Mouse (Mus musculus) liver, postnatal 0 days (tissue): Measurements from ENCODE around the gene Ick. TPM values are rescaled to one million over a fixed set of nuclear protein-coding genes. Genes with fewer than 3 reads are reported as not detected.
"Not testable (repeated sequence)": the region's sequence is repeated elsewhere in the genome, so short reads cannot be mapped to it uniquely, and the experiment has no call there.

Experiments
- ATAC-seq: fragments of 200-750 bp; cut with Nextera tagmentation; 2 replicates; pipeline ENCODE4 v1.8.0; 2017; ENCODE audit warnings: mild to moderate bottlenecking, moderate library complexity
- DNase-seq: peaks from one replicate; pipeline ENCODE4 v3.0.0-alpha.2; 2016
- H3K27ac ChIP-seq: fragments of 300-500 bp; sonication (generic); 2 replicates; pipeline ENCODE4 v1.5.1; 2014; ENCODE audit warnings: antibody characterized with exemption, moderate library complexity, mild to moderate bottlenecking, low read depth
- H3K27me3 ChIP-seq: fragments of 300-500 bp; sonication (generic); 2 replicates; pipeline ENCODE4 v1.6.1; 2014; ENCODE audit warnings: low read length, control low read depth, mixed read lengths; ENCODE audit not compliant: insufficient read depth
- H3K36me3 ChIP-seq: fragments of 300-500 bp; sonication (generic); replicated peaks from 2 replicates; pipeline ENCODE4 v1.6.1; 2014; ENCODE audit warnings: mild to moderate bottlenecking, control low read depth, low read length, moderate library complexity, mixed read lengths; ENCODE audit not compliant: insufficient read depth
- H3K4me1 ChIP-seq: fragments of 300-500 bp; sonication (generic); 2 replicates; pipeline ENCODE4 v1.6.1; 2014; ENCODE audit warnings: antibody characterized with exemption, mild to moderate bottlenecking, control low read depth; ENCODE audit not compliant: insufficient read depth
- H3K4me2 ChIP-seq: fragments of 300-500 bp; sonication (generic); 2 replicates; pipeline ENCODE4 v1.6.1; 2014; ENCODE audit warnings: low read depth, mild to moderate bottlenecking, low read length, moderate library complexity, mixed read lengths
- H3K4me3 ChIP-seq: fragments of 300-500 bp; sonication (generic); 2 replicates; pipeline ENCODE4 v1.5.1; 2014; ENCODE audit warnings: low read depth, low read length
- H3K9ac ChIP-seq: fragments of 300-500 bp; sonication (generic); replicated peaks from 2 replicates; pipeline ENCODE4 v1.6.1; 2014; ENCODE audit warnings: mild to moderate bottlenecking, moderate library complexity
- H3K9me3 ChIP-seq: fragments of 300-500 bp; sonication (generic); 2 replicates; pipeline ENCODE4 v1.6.1; 2016; ENCODE audit warnings: mild to moderate bottlenecking, control low read depth, low read length, mixed read lengths
- CTCF ChIP-seq: sonication (generic); IDR thresholded peaks from 2 replicates; pipeline ENCODE4 v1.5.1; 2016; ENCODE audit warnings: antibody characterized with exemption, low read depth
- EP300 ChIP-seq: IDR thresholded peaks from 2 replicates; pipeline ENCODE4 v1.6.1; 2016; ENCODE audit warnings: antibody characterized with exemption, low read depth, mild to moderate bottlenecking
- WGBS: fragments of 180-500 bp; shearing (Covaris S2); extraction: QIAGEN DNeasy Blood & Tissue Kit; methylation state at CpG from one replicate; pipeline ENCODE4 v1.1.7; 2014; ENCODE audit not compliant: insufficient replicate concordance; 5-methylcytosine and 5-hydroxymethylcytosine counted together
- polyA plus RNA-seq: library from polyadenylated mRNA; unstranded; fragments of >200 nt; fragmentation: Nextera tagmentation; extraction: Ambion mirVana; gene quantifications from 2 replicates; pipeline ENCODE4 v1.2.1, GENCODE M21; 2015

The Ick gene
- polyA plus RNA-seq: 5.3 and 7.0 TPM in 2 replicates

DNA sequence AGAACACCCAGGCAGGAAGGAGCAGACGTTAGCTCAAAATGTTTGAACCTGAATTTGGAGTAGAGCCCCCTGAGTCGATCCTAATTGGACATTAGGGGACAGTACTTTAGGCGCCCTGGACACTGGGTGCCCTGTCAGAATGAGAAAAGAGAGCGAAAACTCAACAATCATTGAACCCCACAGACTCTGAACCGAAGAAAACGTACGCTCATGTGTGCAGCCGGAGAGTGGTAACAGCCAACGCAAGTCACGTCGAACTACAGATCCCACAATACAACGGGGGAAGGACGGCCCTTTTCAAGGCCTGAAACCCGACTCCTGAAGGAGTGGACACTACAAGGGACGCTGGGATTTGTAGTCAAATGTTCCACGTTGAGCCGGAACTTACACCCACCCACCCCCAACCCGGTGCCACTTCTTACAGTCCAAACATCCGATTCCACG lies at the start of gene Ick, which contains the start of gene Fbxo9:
Ick (plus strand) TSS at position 397 of the 444 bp plus-strand sequence.
Fbxo9 (minus strand) TSS at position 270 of the 444 bp plus-strand sequence.
- H3K27me3 ChIP-seq: no peaks in the 10 kb centered on the region
- TF ChIP-seq EP300 (no peak), CTCF (no peak)
- under 1% methylated on average over 20 of the region's 20 CpGs for WGBS
- H3K36me3 ChIP-seq: peaks cover 6% of the 10 kb centered on the region; the same call in 1 of the 2 replicates
- peak within 1 kb of the TSS; percentile 98 for H3K27ac ChIP-seq
- no peaks in the 10 kb centered on the region for H3K9me3 ChIP-seq
- H3K9ac ChIP-seq: peak within 1 kb of the TSS; percentile 92
- peak; percentile 83 for ATAC-seq
- H3K4me1 ChIP-seq: peaks cover 36% of the 10 kb centered on the region
- H3K4me3 ChIP-seq: peak within 1 kb of the TSS; percentile 81
- peak within 1 kb of the TSS; percentile 84 for H3K4me2 ChIP-seq
- peak; percentile 89 for DNase-seq

DNA sequence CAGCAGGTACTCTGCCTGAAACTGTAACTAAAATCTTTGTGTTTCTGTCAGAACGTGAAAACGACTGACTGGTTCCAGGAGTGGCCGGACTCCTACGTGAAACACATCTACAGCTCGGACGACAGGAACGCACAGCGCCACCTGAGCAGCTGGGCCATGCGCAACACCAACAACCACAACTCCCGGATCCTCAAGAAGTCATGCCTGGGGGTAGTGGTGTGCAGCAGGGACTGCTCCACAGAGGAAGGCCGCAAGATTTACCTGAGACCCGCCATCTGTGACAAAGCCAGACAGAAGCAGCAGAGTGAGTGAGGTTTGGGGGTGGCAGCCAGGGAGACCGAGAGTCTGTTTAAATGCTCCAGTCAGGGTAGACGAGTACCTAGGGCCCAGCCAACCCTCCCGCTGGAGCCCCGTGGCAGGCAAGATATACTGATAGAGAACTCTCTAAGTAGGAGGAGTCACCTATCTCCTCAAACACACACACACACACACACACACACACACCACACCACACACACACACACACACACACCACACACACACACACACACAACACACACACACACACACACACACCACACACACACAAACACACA lies 49.4 kb upstream of the Ick start:
- H3K4me3 ChIP-seq: no peak overlapping the region
- ATAC-seq (no peak), DNase-seq (no peak)
- no peak overlapping the region for H3K9ac ChIP-seq
- H3K27ac ChIP-seq: no peak overlapping the region
- H3K9me3 ChIP-seq: no peaks in the 10 kb centered on the region
- H3K36me3 ChIP-seq: no peaks in the 10 kb centered on the region
- TF ChIP-seq CTCF (no peak), EP300 (no peak)
- H3K4me2 ChIP-seq: no peak overlapping the region
- H3K27me3 ChIP-seq: no peaks in the 10 kb centered on the region
- H3K4me1 ChIP-seq: no peaks in the 10 kb centered on the region
- 73% methylated on average over 16 of the region's 16 CpGs for WGBS

DNA sequence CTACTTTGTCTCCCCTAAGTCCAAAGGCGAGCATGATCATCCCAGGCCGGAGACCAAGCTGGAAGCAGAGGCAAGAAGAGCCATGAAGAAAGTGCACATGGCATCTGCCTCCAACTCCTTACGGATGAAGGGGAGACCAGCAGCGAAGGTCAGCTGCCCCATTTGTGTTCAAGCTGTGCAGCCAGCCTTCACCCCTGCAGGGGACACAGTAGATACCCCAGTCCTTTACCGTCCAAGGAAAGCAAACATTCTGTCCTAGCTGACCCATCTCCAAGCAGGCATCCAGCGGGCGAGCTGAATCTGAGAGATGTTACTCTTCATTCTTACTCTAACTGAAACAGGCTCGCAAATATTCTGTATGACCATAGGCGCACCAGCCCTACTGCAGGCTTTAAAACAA lies 46.6 kb upstream of the Ick start:
- no peak for ATAC-seq
- Histone ChIP-seq H3K27me3 (no peaks in the 10 kb centered on the region), H3K4me1 (no peaks in the 10 kb centered on the region), H3K4me2 (no peak overlapping the region), H3K9ac (no peak overlapping the region), H3K9me3 (no peaks in the 10 kb centered on the region), H3K4me3 (no peak overlapping the region), H3K36me3 (no peaks in the 10 kb centered on the region), H3K27ac (no peak overlapping the region)
- no peak for TF ChIP-seq CTCF
- no peak for TF ChIP-seq EP300
- WGBS: 78% methylated on average over 9 of the region's 9 CpGs
- DNase-seq: no peak

DNA sequence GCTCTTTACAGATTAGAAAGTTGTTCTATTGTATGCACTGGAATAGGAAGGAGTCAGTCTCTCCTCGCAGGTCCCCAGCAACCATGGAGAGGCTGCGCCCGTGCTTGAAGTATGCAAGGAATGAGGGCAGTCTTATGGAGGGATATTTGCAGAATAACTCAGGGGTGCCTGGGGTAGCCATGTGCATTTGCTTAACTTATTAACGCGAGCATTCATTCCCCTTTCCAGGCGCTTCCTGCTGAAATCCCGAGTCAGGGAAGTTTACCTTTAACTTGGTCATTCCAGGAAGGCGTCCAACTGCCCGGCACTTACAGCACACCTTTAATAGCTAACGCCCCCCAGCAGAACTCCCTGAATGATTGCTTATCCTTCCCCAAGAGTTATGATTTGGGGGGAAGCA lies 44.9 kb upstream of the Ick start:
- no peaks in the 10 kb centered on the region for H3K9me3 ChIP-seq
- no peak overlapping the region for H3K9ac ChIP-seq
- no peak for TF ChIP-seq CTCF
- TF ChIP-seq EP300: no peak
- no peaks in the 10 kb centered on the region for H3K27me3 ChIP-seq
- ATAC-seq (no peak), DNase-seq (no peak)
- 65% methylated on average over 10 of the region's 10 CpGs for WGBS
- no peak overlapping the region for H3K4me2 ChIP-seq
- H3K4me3 ChIP-seq: no peak overlapping the region
- no peak overlapping the region for H3K27ac ChIP-seq
- H3K4me1 ChIP-seq: no peaks in the 10 kb centered on the region
- no peaks in the 10 kb centered on the region for H3K36me3 ChIP-seq

DNA sequence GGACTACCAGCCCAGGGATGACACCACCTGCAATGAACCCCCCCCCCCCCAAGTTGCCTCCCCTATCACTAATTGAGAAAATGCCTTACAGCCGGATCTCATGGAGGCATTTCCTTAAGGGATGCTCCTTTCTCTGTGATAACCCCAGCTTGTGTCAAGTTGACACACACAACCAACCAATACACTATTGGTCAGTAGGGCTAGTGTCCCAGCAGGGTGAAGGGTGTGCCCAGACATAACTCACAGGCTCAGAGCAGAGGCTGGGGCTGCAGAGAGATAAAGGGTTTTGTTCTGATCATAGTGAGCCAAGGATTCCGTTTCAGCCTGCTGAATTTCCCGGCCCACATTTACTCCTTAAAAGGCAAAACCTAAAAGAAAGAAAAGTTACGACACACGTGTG lies 38.5 kb upstream of the Ick start:
- Histone ChIP-seq H3K9me3 (no peaks in the 10 kb centered on the region), H3K9ac (no peak overlapping the region), H3K4me1 (no peaks in the 10 kb centered on the region), H3K27me3 (no peaks in the 10 kb centered on the region), H3K36me3 (no peaks in the 10 kb centered on the region), H3K4me3 (no peak overlapping the region), H3K4me2 (no peak overlapping the region), H3K27ac (no peak overlapping the region)
- DNase-seq (no peak), ATAC-seq (no peak)
- TF ChIP-seq CTCF (no peak), EP300 (no peak)
- 66% methylated on average over 5 of the region's 5 CpGs for WGBS

DNA sequence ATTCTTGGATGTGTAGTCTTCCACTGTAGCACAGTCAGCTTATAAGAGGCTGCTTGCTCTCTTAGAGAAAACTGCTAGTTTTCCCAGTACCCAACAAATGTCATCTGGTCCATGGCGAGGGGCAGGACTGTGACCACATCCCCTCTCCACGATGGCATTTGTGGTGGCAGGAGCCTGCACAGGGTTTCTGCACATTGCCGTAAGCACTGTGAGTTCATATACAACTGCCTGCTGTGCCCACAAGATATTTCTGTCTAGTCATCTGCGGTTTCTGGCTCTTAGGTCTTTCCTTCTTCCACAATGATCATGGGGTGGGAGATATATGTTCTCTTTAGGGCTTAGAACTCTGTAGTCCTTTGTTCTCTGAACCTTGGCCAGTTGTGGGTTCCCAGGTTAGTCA lies 37.4 kb upstream of the Ick start:
- Histone ChIP-seq H3K4me3 (no peak overlapping the region), H3K4me2 (no peak overlapping the region), H3K27me3 (no peaks in the 10 kb centered on the region), H3K36me3 (no peaks in the 10 kb centered on the region), H3K9me3 (no peaks in the 10 kb centered on the region), H3K9ac (no peak overlapping the region), H3K4me1 (no peaks in the 10 kb centered on the region), H3K27ac (no peak overlapping the region)
- no peak for ATAC-seq
- DNase-seq: no peak
- 50% methylated on average over 4 of the region's 4 CpGs for WGBS
- no peak for TF ChIP-seq CTCF
- TF ChIP-seq EP300: no peak

DNA sequence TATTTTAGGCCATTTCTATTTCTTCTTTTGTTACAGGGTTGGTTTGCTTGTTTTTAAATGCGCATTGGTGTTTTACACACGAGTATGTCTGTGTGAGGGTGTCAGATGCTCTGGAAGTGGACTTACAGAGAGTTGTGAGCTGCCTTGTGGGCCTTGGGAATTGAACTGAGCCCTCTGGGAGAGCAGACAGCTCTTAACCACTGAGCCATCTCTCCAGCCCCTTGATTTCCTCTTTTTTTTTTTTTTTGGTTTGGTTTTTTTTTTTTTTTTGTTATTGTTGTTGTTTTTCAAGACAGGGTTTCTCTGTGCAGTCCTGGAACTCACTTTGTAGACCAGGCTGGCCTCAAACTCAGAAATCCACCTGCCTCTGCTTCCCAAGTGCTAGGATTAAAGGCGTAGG lies 35.7 kb upstream of the Ick start:
- not testable (repeated sequence) for H3K9me3 ChIP-seq, H3K9ac ChIP-seq, H3K27ac ChIP-seq, H3K4me3 ChIP-seq, ATAC-seq, H3K4me1 ChIP-seq, H3K36me3 ChIP-seq, H3K27me3 ChIP-seq, DNase-seq, H3K4me2 ChIP-seq
- 80% methylated on average over 3 of the region's 3 CpGs for WGBS
